In the genomic region with DNA sequence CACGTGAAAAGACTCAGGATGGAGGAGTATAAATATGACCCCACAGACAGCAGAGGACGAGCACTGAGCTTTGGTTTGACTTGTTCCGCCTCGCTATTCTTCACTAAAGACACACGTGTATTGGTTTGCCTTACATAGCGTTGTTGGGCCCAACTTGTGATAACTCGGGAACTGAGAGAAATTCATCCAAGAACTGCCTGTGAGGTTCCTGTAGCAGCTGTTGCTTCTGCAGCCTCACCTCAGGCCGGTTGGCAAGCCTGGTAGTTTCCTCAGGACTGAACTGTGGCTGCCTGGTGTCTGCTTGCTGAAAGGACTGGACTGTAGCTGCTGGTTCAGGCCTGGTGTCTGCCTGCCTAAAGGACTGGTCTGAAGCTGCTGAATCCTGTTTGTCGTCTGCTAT, we compare ENCODE assay signal across 38 mouse cellular contexts. TPM values are rescaled to one million over a fixed set of nuclear protein-coding genes. Genes with fewer than 3 reads are reported as not detected.
"Had no signal": no experiment of that assay in that cellular context is flagged by ENCODE, and none has a peak within 500 bp of the region (broad histone marks: within the 10 kb centered on the region; RNA-seq: fewer than 3 reads in every experiment).

No protein-coding gene starts in this region.

- DNase-seq: cerebellum, adult 2 months; cerebellum, adult 8-10 months; cerebellum, adult 9-10 months; cerebellum, adult 9-11 months; cerebellum, postnatal 10 days; cerebellum, postnatal 14 days; cerebellum, postnatal 25 days; cerebellum, postnatal 36 days; embryo, embryonic 11 days; forebrain, postnatal 0 days; gastrocnemius, adult 2 months; gastrocnemius, postnatal 10 days; gastrocnemius, postnatal 14 days; gastrocnemius, postnatal 25 days; gastrocnemius, postnatal 36 days; heart, adult 18-20 months; heart, adult 2 months had no signal

- H3K4me1 ChIP-seq: embryonic facial prominence, embryonic 12.5 days; embryonic facial prominence, embryonic 13.5 days; embryonic facial prominence, embryonic 15.5 days had no signal

- H3K9me3 ChIP-seq: embryonic facial prominence, embryonic 10.5 days; embryonic facial prominence, embryonic 12.5 days; embryonic facial prominence, embryonic 13.5 days; embryonic facial prominence, embryonic 15.5 days; forebrain, embryonic 10.5 days; forebrain, embryonic 12.5 days; forebrain, embryonic 13.5 days; forebrain, embryonic 15.5 days had no signal

- H3K4me3 ChIP-seq: embryonic facial prominence, embryonic 10.5 days; embryonic facial prominence, embryonic 12.5 days; embryonic facial prominence, embryonic 13.5 days; embryonic facial prominence, embryonic 15.5 days; erythroblast, embryonic 14.5 days; forebrain, embryonic 10.5 days; forebrain, embryonic 12.5 days; forebrain, embryonic 13.5 days; forebrain, embryonic 15.5 days; gastrocnemius, adult 2 months; heart, adult 2 months had no signal

- ATAC-seq: forebrain, embryonic 13.5 days; forebrain, embryonic 14.5 days; forebrain, embryonic 15.5 days; forebrain, embryonic 16.5 days; forebrain, postnatal 0 days had no signal

- H3K4me2 ChIP-seq: embryonic facial prominence, embryonic 12.5 days; embryonic facial prominence, embryonic 13.5 days; embryonic facial prominence, embryonic 15.5 days; forebrain, embryonic 12.5 days; forebrain, embryonic 13.5 days; forebrain, embryonic 15.5 days had no signal

- H3K27ac ChIP-seq: embryonic facial prominence, embryonic 10.5 days; embryonic facial prominence, embryonic 12.5 days; embryonic facial prominence, embryonic 13.5 days; embryonic facial prominence, embryonic 15.5 days; forebrain, embryonic 10.5 days; forebrain, embryonic 12.5 days; forebrain, embryonic 13.5 days; forebrain, embryonic 15.5 days; gastrocnemius, adult 2 months; heart, adult 2 months had no signal

- H3K36me3 ChIP-seq: embryonic facial prominence, embryonic 10.5 days; embryonic facial prominence, embryonic 12.5 days; embryonic facial prominence, embryonic 13.5 days; embryonic facial prominence, embryonic 15.5 days; forebrain, embryonic 10.5 days; forebrain, embryonic 12.5 days; forebrain, embryonic 15.5 days had no signal

- H3K27me3 ChIP-seq: embryonic facial prominence, embryonic 12.5 days; embryonic facial prominence, embryonic 13.5 days; embryonic facial prominence, embryonic 15.5 days; forebrain, embryonic 12.5 days; forebrain, embryonic 13.5 days; forebrain, embryonic 15.5 days had no signal

- H3K9ac ChIP-seq: embryonic facial prominence, embryonic 12.5 days; embryonic facial prominence, embryonic 13.5 days; embryonic facial prominence, embryonic 15.5 days; forebrain, embryonic 12.5 days; forebrain, embryonic 13.5 days; forebrain, embryonic 15.5 days; forebrain, postnatal 0 days had no signal

RNA-seq across cellular contexts. Expression of a gene that starts 5.6 kb away (rescaled TPM):
- total RNA-seq: common myeloid progenitor, adult 5-6 weeks; forebrain, postnatal 0 days; gastrocnemius, postnatal 10 days; gastrocnemius, postnatal 4 days; granulocyte monocyte progenitor cell, adult 5-6 weeks; heart, adult 18-20 months; heart, adult 2 months had no signal
- polyA plus RNA-seq: cortical plate, adult 2 months; embryonic facial prominence, embryonic 10.5 days; embryonic facial prominence, embryonic 12.5 days; embryonic facial prominence, embryonic 13.5 days; embryonic facial prominence, embryonic 14.5 days; embryonic facial prominence, embryonic 15.5 days; forebrain, embryonic 10.5 days; forebrain, embryonic 11.5 days; forebrain, embryonic 12.5 days; forebrain, embryonic 13.5 days; forebrain, embryonic 14.5 days; forebrain, embryonic 15.5 days; forebrain, embryonic 16.5 days; frontal cortex, adult 2 months had no signal

RNA-seq across cellular contexts. Expression of a gene that starts 28.6 kb away (rescaled TPM):
- total RNA-seq: gastrocnemius, adult 18-20 months; gastrocnemius, adult 2 months; gastrocnemius, adult 8-10 months; gastrocnemius, postnatal 10 days; gastrocnemius, postnatal 14 days; gastrocnemius, postnatal 25 days; gastrocnemius, postnatal 36 days; gastrocnemius, postnatal 4 days; granulocyte monocyte progenitor cell, adult 5-6 weeks; heart, adult 18-20 months; heart, adult 2 months had no signal
- polyA plus RNA-seq: embryonic facial prominence, embryonic 13.5 days; erythroblast, embryonic 14.5 days; gonadal fat pad, adult 2 months; heart, adult 2 months had no signal
